Mouse (Mus musculus): ENCODE results near the gene Cald1. TPM values are rescaled to one million over a fixed set of nuclear protein-coding genes. Genes with fewer than 3 reads are reported as not detected.

Cald1 gene
- 2,203 and 2,472 TPM in 2 replicates for polyA plus RNA-seq (2015; fragmentation: Nextera tagmentation; extraction: Ambion mirVana)

GRCm38 (mm10) chr6:34598121-34599065, at the start of gene Cald1:
Cald1 (plus strand) TSS chr6:34598500.

GRCm38 (mm10) chr6:34780231-34780942, 182.1 kb downstream of the Cald1 start, which contains the start of gene Agbl3:
Agbl3 (plus strand) TSS chr6:34780432.

Other genes with a start within 250 kb of the Cald1 start
- 12.3 and 15.1 TPM in 2 replicates for gene Akr1b8, start 244.4 kb upstream of the Cald1 start, polyA plus RNA-seq (2015; fragmentation: Nextera tagmentation; extraction: Ambion mirVana)
- gene Akr1b10, start 214.3 kb upstream of the Cald1 start, polyA plus RNA-seq (2015; fragmentation: Nextera tagmentation; extraction: Ambion mirVana) = 31.2 and 35.6 TPM in 2 replicates
- gene Akr1b7, start 186.2 kb upstream of the Cald1 start, polyA plus RNA-seq (2015; fragmentation: Nextera tagmentation; extraction: Ambion mirVana) = 0.71 and 0.73 TPM in 2 replicates
- gene Bpgm, start 122.3 kb upstream of the Cald1 start, polyA plus RNA-seq (2015; fragmentation: Nextera tagmentation; extraction: Ambion mirVana) = 39.5 and 65.8 TPM in 2 replicates
- 6.2 and 6.9 TPM in 2 replicates for gene Agbl3, start 181.9 kb downstream of the Cald1 start, polyA plus RNA-seq (2015; fragmentation: Nextera tagmentation; extraction: Ambion mirVana)